Mouse (Mus musculus): ENCODE data around the gene Ctsw. TPM values are rescaled to one million over a fixed set of nuclear protein-coding genes. Genes with fewer than 3 reads are reported as not detected.

Gene Ctsw
- polyA plus RNA-seq, 1 experiment from 2014 or later, result 2.2 TPM

DNA sequence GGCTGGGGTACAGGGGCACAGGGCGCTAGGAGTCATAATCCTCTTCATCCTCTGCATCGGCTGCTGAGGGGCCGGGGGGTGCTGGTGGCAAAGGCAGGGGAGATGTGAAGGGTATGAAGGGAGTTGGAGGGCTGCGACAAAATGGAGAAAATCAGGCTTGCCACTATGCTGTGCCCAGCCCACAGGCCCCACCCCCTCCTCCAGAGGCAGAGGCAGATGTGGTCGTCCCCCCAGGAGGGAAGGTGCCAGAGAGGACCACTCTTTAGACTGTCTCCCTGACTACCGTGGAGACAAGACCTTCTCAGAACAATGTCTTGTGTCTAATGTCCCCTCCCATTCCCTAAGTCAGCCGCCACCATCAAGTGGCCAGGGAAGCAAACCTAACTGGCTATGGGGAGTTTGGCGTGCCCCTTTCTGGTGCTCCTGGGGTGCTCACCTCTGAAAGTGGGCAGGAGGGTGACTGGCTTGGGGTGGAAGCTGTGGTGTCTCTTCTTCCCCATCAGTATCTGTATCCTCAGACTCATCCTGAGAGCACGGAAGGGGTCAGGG, 45.3 kb downstream of the Ctsw start:
- no peak overlapping the region; the same call in 1 of the 2 replicates for H3K27ac ChIP-seq (ENCODE audit: low read length)
- no peaks in the 10 kb centered on the region for H3K9me3 ChIP-seq (ENCODE audit: control insufficient read depth, low read length)
- peaks cover 24% of the 10 kb centered on the region for H3K36me3 ChIP-seq (ENCODE audit: control insufficient read depth, insufficient read depth, low read length)
- ATAC-seq (ENCODE audit: low read depth), result no peak
- 75% methylated on average over 9 of the region's 9 CpGs for WGBS
- H3K4me3 ChIP-seq (ENCODE audit: low read length), result peak overlapping the region; percentile 90
- peak overlapping the region; percentile 71 for H3K4me2 ChIP-seq (ENCODE audit: low read depth, low read length)
- H3K9ac ChIP-seq (ENCODE audit: low read length), result peak overlapping the region; percentile 91
- H3K27me3 ChIP-seq (ENCODE audit: control insufficient read depth, insufficient read depth, low read depth, low read length), result no peaks in the 10 kb centered on the region
- peaks cover 21% of the 10 kb centered on the region for H3K4me1 ChIP-seq (replicated peaks; ENCODE audit: control insufficient read depth, insufficient read depth, low read length)

DNA sequence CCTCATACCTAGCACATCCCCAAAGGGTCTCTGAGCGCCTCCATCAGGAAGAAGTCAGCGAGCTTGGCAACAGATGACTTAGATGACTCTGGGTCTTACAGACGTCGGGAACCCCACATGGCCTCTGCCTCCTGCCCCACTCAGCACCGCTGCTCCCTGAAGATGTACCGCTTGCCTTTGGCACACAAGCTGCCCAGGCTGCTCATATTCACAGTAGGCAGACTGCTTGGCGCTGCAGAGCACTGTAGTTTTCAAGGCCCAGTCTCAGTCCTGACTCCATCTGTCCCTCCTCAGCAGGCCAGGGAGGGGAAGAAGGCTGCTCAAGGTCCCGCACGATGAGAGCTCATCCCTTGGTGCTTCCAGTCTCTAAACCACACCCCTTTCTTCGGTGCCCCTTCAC, 46.0 kb downstream of the Ctsw start:
- H3K9ac ChIP-seq (ENCODE audit: low read length), result no peak overlapping the region
- no peak for ATAC-seq (ENCODE audit: low read depth)
- H3K9me3 ChIP-seq (ENCODE audit: control insufficient read depth, low read length), result no peaks in the 10 kb centered on the region
- no peak overlapping the region for H3K4me3 ChIP-seq (ENCODE audit: low read length)
- no peaks in the 10 kb centered on the region for H3K27me3 ChIP-seq (ENCODE audit: control insufficient read depth, insufficient read depth, low read depth, low read length)
- peaks cover 23% of the 10 kb centered on the region for H3K36me3 ChIP-seq (ENCODE audit: control insufficient read depth, insufficient read depth, low read length)
- WGBS, result 87% methylated on average over 10 of the region's 10 CpGs
- no peak overlapping the region for H3K4me2 ChIP-seq (ENCODE audit: low read depth, low read length)
- H3K4me1 ChIP-seq (replicated peaks; ENCODE audit: control insufficient read depth, insufficient read depth, low read length), result peaks cover 21% of the 10 kb centered on the region
- H3K27ac ChIP-seq (ENCODE audit: low read length), result no peak overlapping the region

DNA sequence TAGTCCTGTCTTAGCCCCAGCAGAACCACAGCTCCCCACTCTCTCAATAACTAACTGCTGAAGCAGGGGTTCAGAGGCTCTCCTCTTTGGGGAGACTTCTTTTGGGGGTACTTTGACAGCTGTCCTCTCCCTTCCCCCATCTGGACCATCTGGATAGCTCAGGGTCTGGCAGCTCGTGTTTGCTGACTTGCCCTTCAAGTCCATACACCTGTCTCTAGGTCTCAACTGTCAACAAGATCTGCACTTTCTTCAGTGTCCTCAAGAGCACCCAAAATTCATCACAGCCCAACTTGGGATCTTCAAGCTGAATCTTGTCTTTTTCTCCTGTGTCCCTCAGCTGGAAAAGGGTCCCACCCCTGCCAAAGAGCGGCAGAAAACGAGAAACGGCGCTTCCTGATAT, 46.5 kb downstream of the Ctsw start:
- ATAC-seq (ENCODE audit: low read depth), result no peak
- no peak overlapping the region for H3K27ac ChIP-seq (ENCODE audit: low read length)
- no peak overlapping the region for H3K4me3 ChIP-seq (ENCODE audit: low read length)
- H3K36me3 ChIP-seq (ENCODE audit: control insufficient read depth, insufficient read depth, low read length), result peaks cover 19% of the 10 kb centered on the region
- H3K9ac ChIP-seq (ENCODE audit: low read length), result no peak overlapping the region
- H3K27me3 ChIP-seq (ENCODE audit: control insufficient read depth, insufficient read depth, low read depth, low read length), result no peaks in the 10 kb centered on the region
- H3K9me3 ChIP-seq (ENCODE audit: control insufficient read depth, low read length), result no peaks in the 10 kb centered on the region
- peaks cover 19% of the 10 kb centered on the region for H3K4me1 ChIP-seq (replicated peaks; ENCODE audit: control insufficient read depth, insufficient read depth, low read length)
- WGBS, result 83% methylated on average over 5 of the region's 5 CpGs
- no peak overlapping the region for H3K4me2 ChIP-seq (ENCODE audit: low read depth, low read length)

DNA sequence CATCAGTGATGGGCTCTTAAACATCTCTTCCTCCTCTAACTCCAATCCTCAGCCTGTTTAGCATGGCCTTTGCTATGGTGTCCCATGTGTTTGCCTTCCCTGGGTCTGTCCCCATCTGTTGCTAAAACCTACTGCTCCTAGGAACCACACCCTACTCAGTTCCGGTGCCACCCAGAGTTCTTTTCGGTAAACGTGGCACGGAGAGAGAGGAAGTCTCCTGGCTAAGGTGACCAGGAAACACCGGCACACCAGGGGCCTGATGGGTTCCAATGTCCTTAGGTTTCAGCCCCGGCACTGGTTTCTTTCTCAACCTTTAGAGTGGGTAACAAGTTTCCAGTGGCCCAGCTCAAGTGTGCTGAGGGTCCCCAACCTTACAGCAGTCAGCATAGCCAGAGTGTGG, 47.7 kb downstream of the Ctsw start:
- no peaks in the 10 kb centered on the region for H3K9me3 ChIP-seq (ENCODE audit: control insufficient read depth, low read length)
- H3K36me3 ChIP-seq (ENCODE audit: control insufficient read depth, insufficient read depth, low read length), result peaks cover 15% of the 10 kb centered on the region; the same call in 1 of the 2 replicates
- H3K27me3 ChIP-seq (ENCODE audit: control insufficient read depth, insufficient read depth, low read depth, low read length), result no peaks in the 10 kb centered on the region
- no peak overlapping the region for H3K4me3 ChIP-seq (ENCODE audit: low read length)
- H3K4me2 ChIP-seq (ENCODE audit: low read depth, low read length), result no peak overlapping the region
- H3K27ac ChIP-seq (ENCODE audit: low read length), result no peak overlapping the region
- H3K4me1 ChIP-seq (replicated peaks; ENCODE audit: control insufficient read depth, insufficient read depth, low read length), result peaks cover 10% of the 10 kb centered on the region
- no peak for ATAC-seq (ENCODE audit: low read depth)
- 92% methylated on average over 6 of the region's 6 CpGs for WGBS
- no peak overlapping the region for H3K9ac ChIP-seq (ENCODE audit: low read length)

DNA sequence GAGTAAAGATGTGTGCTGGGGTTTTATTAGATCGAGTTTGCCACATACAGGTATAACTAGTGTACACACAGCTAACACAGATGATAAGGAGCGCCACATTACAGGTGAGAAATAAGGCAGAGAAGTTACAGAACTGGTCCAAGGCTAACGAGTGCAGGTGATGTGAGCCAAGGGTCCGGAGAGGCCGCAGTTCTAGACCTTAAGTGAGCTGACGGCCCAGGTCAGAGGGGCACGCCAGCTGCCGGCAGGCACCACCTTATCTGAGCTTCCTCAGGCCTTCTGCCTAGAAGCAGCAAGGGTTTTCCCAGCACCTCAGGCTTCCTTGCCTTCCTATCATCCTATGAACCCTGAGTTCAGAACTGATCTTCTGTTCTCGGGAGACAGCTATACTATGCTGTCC, 48.7 kb downstream of the Ctsw start:
- no peak overlapping the region for H3K9ac ChIP-seq (ENCODE audit: low read length)
- no peak overlapping the region for H3K4me3 ChIP-seq (ENCODE audit: low read length)
- 81% methylated on average over 9 of the region's 9 CpGs for WGBS
- H3K36me3 ChIP-seq (ENCODE audit: control insufficient read depth, insufficient read depth, low read length), result peaks cover 15% of the 10 kb centered on the region; the same call in 1 of the 2 replicates
- no peaks in the 10 kb centered on the region for H3K9me3 ChIP-seq (ENCODE audit: control insufficient read depth, low read length)
- no peak overlapping the region for H3K4me2 ChIP-seq (ENCODE audit: low read depth, low read length)
- ATAC-seq (ENCODE audit: low read depth), result no peak
- H3K27me3 ChIP-seq (ENCODE audit: control insufficient read depth, insufficient read depth, low read depth, low read length), result no peaks in the 10 kb centered on the region
- peaks cover 10% of the 10 kb centered on the region for H3K4me1 ChIP-seq (replicated peaks; ENCODE audit: control insufficient read depth, insufficient read depth, low read length)
- no peak overlapping the region for H3K27ac ChIP-seq (ENCODE audit: low read length)

DNA sequence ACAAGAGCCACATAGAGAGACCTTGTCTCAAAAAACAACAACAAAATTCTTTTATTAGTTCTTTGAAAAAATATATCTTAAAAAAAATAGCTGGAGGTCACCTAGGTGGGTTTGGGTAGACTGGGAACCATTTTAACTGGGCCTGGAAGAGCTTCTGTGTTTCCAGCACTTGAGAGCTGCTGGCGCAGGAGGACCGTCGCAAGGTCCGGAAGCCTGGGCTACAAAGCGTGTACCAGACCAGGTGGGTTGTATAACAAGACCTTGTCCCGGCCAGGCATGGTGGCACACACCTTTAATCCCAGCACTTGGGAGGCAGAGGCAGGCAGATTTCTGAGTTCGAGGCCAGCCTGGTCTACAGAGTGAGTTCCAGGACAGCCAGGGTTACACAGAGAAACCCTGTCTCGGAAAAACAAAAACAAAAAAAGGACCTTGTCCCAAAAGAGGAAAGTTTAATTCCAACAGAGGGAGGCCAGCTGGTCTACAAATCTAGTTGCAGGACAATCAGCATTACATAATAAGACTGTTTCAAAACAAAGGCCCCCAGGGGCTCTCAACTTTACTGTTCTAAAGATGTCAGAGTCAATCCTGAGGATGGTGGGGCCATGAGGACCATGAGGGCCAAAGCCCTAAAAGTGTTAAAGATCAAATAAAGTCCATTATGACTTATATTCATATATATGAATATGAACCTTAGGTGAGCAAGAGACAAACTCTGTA, 49.4 kb downstream of the Ctsw start:
- 94% methylated on average over 8 of the region's 8 CpGs for WGBS
- ATAC-seq (ENCODE audit: low read depth), result no peak
- Histone ChIP-seq H3K9me3 (ENCODE audit: control insufficient read depth, low read length) (no peaks in the 10 kb centered on the region), H3K27me3 (ENCODE audit: control insufficient read depth, insufficient read depth, low read depth, low read length) (no peaks in the 10 kb centered on the region), H3K36me3 (ENCODE audit: control insufficient read depth, insufficient read depth, low read length) (peaks cover 15% of the 10 kb centered on the region; the same call in 1 of the 2 replicates), H3K27ac (ENCODE audit: low read length) (no peak overlapping the region), H3K4me1 (replicated peaks; ENCODE audit: control insufficient read depth, insufficient read depth, low read length) (peaks cover 10% of the 10 kb centered on the region), H3K4me2 (ENCODE audit: low read depth, low read length) (no peak overlapping the region), H3K9ac (ENCODE audit: low read length) (no peak overlapping the region), H3K4me3 (ENCODE audit: low read length) (no peak overlapping the region)

Other genes with a start within 250 kb of the Ctsw start
- 16.5 and 21.0 TPM in 2 replicates for gene Pacs1, start 195.4 kb downstream of the Ctsw start, polyA plus RNA-seq (2015; fragmentation: Nextera tagmentation; extraction: Ambion mirVana)
- gene Sf3b2, start 173.1 kb downstream of the Ctsw start, polyA plus RNA-seq (2015; fragmentation: Nextera tagmentation; extraction: Ambion mirVana), result 322 TPM in 2 replicates
- gene Gal3st3, start 170.2 kb downstream of the Ctsw start, polyA plus RNA-seq (2015; fragmentation: Nextera tagmentation; extraction: Ambion mirVana), result 1.4 and 2.0 TPM in 2 replicates
- gene Catsper1, start 132.8 kb downstream of the Ctsw start, polyA plus RNA-seq (2015; fragmentation: Nextera tagmentation; extraction: Ambion mirVana), result not detected in 2 replicates
- 0.67 and 1.4 TPM in 2 replicates for gene Cst6, start 118.9 kb downstream of the Ctsw start, polyA plus RNA-seq (2015; fragmentation: Nextera tagmentation; extraction: Ambion mirVana)
- gene Eif1ad, start 101.8 kb downstream of the Ctsw start, polyA plus RNA-seq (2015; fragmentation: Nextera tagmentation; extraction: Ambion mirVana), result 49.4 and 50.1 TPM in 2 replicates
- 433 and 448 TPM in 2 replicates for gene Banf1, start 101.3 kb downstream of the Ctsw start, polyA plus RNA-seq (2015; fragmentation: Nextera tagmentation; extraction: Ambion mirVana)
- 67.4 and 69.7 TPM in 2 replicates for gene Sart1, start 79.8 kb downstream of the Ctsw start, polyA plus RNA-seq (2015; fragmentation: Nextera tagmentation; extraction: Ambion mirVana)
- gene Tsga10ip, start 66.0 kb downstream of the Ctsw start, polyA plus RNA-seq (2015; fragmentation: Nextera tagmentation; extraction: Ambion mirVana), result 1.3 and 1.5 TPM in 2 replicates
- 263 and 265 TPM in 2 replicates for gene Drap1, start 43.5 kb downstream of the Ctsw start, polyA plus RNA-seq (2015; fragmentation: Nextera tagmentation; extraction: Ambion mirVana)
- gene AI837181, start 43.4 kb downstream of the Ctsw start, polyA plus RNA-seq (2015; fragmentation: Nextera tagmentation; extraction: Ambion mirVana), result 20.7 and 28.3 TPM in 2 replicates
- gene Fosl1, start 21.0 kb downstream of the Ctsw start, polyA plus RNA-seq (2015; fragmentation: Nextera tagmentation; extraction: Ambion mirVana), result not detected in 2 replicates
- 7.5 and 7.7 TPM in 2 replicates for gene Ccdc85b, start 10.6 kb downstream of the Ctsw start, polyA plus RNA-seq (2015; fragmentation: Nextera tagmentation; extraction: Ambion mirVana)
- 111 and 119 TPM in 2 replicates for gene Fibp, start 7.9 kb downstream of the Ctsw start, polyA plus RNA-seq (2015; fragmentation: Nextera tagmentation; extraction: Ambion mirVana)
- gene Efemp2, start 5.4 kb upstream of the Ctsw start, polyA plus RNA-seq (2015; fragmentation: Nextera tagmentation; extraction: Ambion mirVana), result 197 and 200 TPM in 2 replicates
- 45.7 and 51.4 TPM in 2 replicates for gene Mus81, start 19.9 kb upstream of the Ctsw start, polyA plus RNA-seq (2015; fragmentation: Nextera tagmentation; extraction: Ambion mirVana)
- gene Cfl1, start 21.9 kb upstream of the Ctsw start, polyA plus RNA-seq (2015; fragmentation: Nextera tagmentation; extraction: Ambion mirVana), result 2,553 and 2,793 TPM in 2 replicates
- gene 1700020D05Rik, start 35.3 kb upstream of the Ctsw start, polyA plus RNA-seq (2015; fragmentation: Nextera tagmentation; extraction: Ambion mirVana), result not detected in 2 replicates
- 7.4 and 7.7 TPM in 2 replicates for gene Snx32, start 42.0 kb upstream of the Ctsw start, polyA plus RNA-seq (2015; fragmentation: Nextera tagmentation; extraction: Ambion mirVana)
- 2.6 and 3.7 TPM in 2 replicates for gene Ovol1, start 92.1 kb upstream of the Ctsw start, polyA plus RNA-seq (2015; fragmentation: Nextera tagmentation; extraction: Ambion mirVana)
- 6.1 and 7.0 TPM in 2 replicates for gene Ap5b1, start 99.5 kb upstream of the Ctsw start, polyA plus RNA-seq (2015; fragmentation: Nextera tagmentation; extraction: Ambion mirVana)
- gene Rnaseh2c, start 133.4 kb upstream of the Ctsw start, polyA plus RNA-seq (2015; fragmentation: Nextera tagmentation; extraction: Ambion mirVana), result 131 and 159 TPM in 2 replicates
- gene Kat5, start 141.7 kb upstream of the Ctsw start, polyA plus RNA-seq (2015; fragmentation: Nextera tagmentation; extraction: Ambion mirVana), result 55.1 and 57.3 TPM in 2 replicates
- gene Rela, start 169.0 kb upstream of the Ctsw start, polyA plus RNA-seq (2015; fragmentation: Nextera tagmentation; extraction: Ambion mirVana), result 55.5 and 62.1 TPM in 2 replicates
- gene Sipa1, start 195.2 kb upstream of the Ctsw start, polyA plus RNA-seq (2015; fragmentation: Nextera tagmentation; extraction: Ambion mirVana), result 42.2 and 43.7 TPM in 2 replicates
- gene Map3k11, start 220.2 kb upstream of the Ctsw start, polyA plus RNA-seq (2015; fragmentation: Nextera tagmentation; extraction: Ambion mirVana), result 37.8 and 40.1 TPM in 2 replicates
- 18.3 and 20.8 TPM in 2 replicates for gene Pcnx3, start 220.4 kb upstream of the Ctsw start, polyA plus RNA-seq (2015; fragmentation: Nextera tagmentation; extraction: Ambion mirVana)
- 0.36 and 0.50 TPM in 2 replicates for gene Kcnk7, start 235.9 kb upstream of the Ctsw start, polyA plus RNA-seq (2015; fragmentation: Nextera tagmentation; extraction: Ambion mirVana)